Comparison of ENCODE assay signal across 8 mouse cellular contexts in the genomic region with DNA sequence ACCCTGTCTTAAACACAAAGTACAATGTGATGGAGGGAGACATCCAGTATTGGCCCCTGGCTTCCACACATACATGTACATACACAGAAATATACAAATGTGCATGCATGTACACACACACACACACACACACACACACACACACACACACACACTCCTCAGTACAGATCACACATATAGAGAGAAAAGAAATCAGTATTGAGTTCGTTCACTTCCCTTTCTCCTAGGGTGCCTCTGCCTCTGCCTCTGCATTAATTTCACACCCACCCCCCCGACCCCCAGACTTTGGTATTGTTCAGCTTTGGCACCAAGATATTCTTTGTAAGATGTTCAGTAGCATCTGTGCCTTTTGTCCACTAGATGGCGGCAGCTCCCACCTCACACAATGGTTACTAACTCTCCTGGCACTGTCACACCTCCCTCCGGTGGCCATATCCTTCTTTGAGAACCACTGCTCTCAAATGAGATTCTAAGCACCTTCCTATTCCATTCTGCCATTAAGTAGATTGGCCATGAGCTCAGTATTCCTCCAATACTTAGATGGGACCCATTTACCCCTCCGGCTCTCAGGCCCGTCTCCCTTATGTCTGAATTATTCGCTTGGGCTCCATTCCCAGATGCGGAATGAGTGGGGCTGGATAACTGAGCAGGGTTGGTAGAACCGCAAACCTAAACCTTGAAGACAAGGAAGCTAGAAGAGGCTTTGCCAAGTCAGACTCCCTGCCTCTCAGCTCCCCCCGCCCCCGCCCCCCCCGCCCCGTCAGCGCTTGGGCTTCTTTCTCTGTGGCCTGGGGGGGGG. TPM values are rescaled to one million over a fixed set of nuclear protein-coding genes. Genes with fewer than 3 reads are reported as not detected.
A peak's percentile ranks its signal among the peaks of the same experiment; 100 is the strongest.
DNase-seq lines count a peak whose midpoint lies in the region; ATAC-seq and TF ChIP-seq lines count a peak whose summit lies in the region.

No protein-coding gene starts in this region.

- H3K4me1 ChIP-seq in cortical plate, adult 2 months (ENCODE audit: control insufficient read depth, insufficient read depth, low read length), result no peaks in the 10 kb centered on the region

- peak; percentile 26 for DNase-seq in gastrocnemius, adult 2 months
- no peak for DNase-seq in gastrocnemius, adult 8-10 months (ENCODE audit: low spot score in 2 of 2)
- no peak for DNase-seq in Patski (ENCODE audit: low read depth, low spot score)
- DNase-seq in heart, postnatal 4 days, result peak; percentile 58
- peak; percentile 35 for DNase-seq in layer of hippocampus, adult 9-10 months (ENCODE audit: low spot score)
- peak; percentile 4 for DNase-seq in skeletal muscle tissue, adult 2 months (ENCODE audit: low read depth, low spot score)

- in situ Hi-C loops in Patski (cut with MboI; ENCODE audit: low pct_unique_long_range_greater_than_20kb), result no loop called here

- no peaks in the 10 kb centered on the region for H3K27me3 ChIP-seq in Patski

- ATAC-seq in Patski, result no peak
- peak; percentile 70 for ATAC-seq in megakaryocyte, adult 5-6 weeks (ENCODE audit: poor library complexity, severe bottlenecking)

- intact Hi-C loops in gastrocnemius, adult 2 months (cut with DNase I), result no loop called here

- TF ChIP-seq CTCF in gastrocnemius, adult 2 months (IDR thresholded peaks at IDR 0.05), result peak; percentile 66
- TF ChIP-seq CTCF in Patski (IDR thresholded peaks at IDR 0.05), result peak; percentile 91
- TF ChIP-seq CTCF in cortical plate, adult 2 months (IDR thresholded peaks at IDR 0.05; ENCODE audit: extremely low read depth, insufficient read depth, low read length), result peak; percentile 83

- TF ChIP-seq POLR2A in cortical plate, adult 2 months (IDR thresholded peaks at IDR 0.05; ENCODE audit: extremely low read depth, insufficient read depth, low read length), result no peak

- no peak overlapping the region for H3K27ac ChIP-seq in gastrocnemius, adult 2 months
- no peak overlapping the region for H3K27ac ChIP-seq in cortical plate, adult 2 months (ENCODE audit: insufficient read depth, low read length)

- H3K4me3 ChIP-seq in gastrocnemius, adult 2 months, result no peak overlapping the region
- no peak overlapping the region for H3K4me3 ChIP-seq in cortical plate, adult 2 months (ENCODE audit: insufficient read depth, low read length)

- CTCF ChIA-PET in Patski (lab: Charles Lee), result interaction anchor here (0.7 to 1.9 kb wide), 5 partner anchors 9 to 244 kb away, joined by 3 to 8 read pairs (median 3); no protein-coding TSS in a partner anchor

- POLR2A ChIA-PET in Patski (lab: Charles Lee), result no interaction called here

RNA-seq across cellular contexts. Expression of a gene that starts 47.2 kb away (rescaled TPM):
- under 1 TPM; 0.13 to 0.31 TPM for total RNA-seq in gastrocnemius, adult 2 months (2021)
- under 1 TPM; 0.13 to 0.31 (median 0.27) TPM for total RNA-seq in gastrocnemius, adult 8-10 months (2022)
- 1.6 TPM for polyA plus RNA-seq in Patski (2021)
- polyA plus RNA-seq in cortical plate, adult 2 months (2012; rRNA removed), result 9.5 and 10.0 TPM in 2 replicates
- 1 to 10 TPM in 1 of 2 experiments, under 1 TPM in 1; 0.67 to 1.0 TPM for total RNA-seq in heart, postnatal 4 days (2021)
- 2.3 and 3.1 TPM in 2 replicates for total RNA-seq in megakaryocyte, adult 5-6 weeks (2015)
- total RNA-seq in megakaryocyte, adult 5-6 weeks (2017), result 3.3 and 4.1 TPM in 2 replicates

Comparison
In these comparisons a context has a peak if more than half of its experiments do, and no peak if none do; other contexts are left out.
1. DNase-seq: peak in gastrocnemius, adult 2 months (single experiment), heart, postnatal 4 days (single experiment), layer of hippocampus, adult 9-10 months (single experiment) and skeletal muscle tissue, adult 2 months (single experiment); none in gastrocnemius, adult 8-10 months (0 of 2) and Patski (single experiment).
2. Peak in every context shown above with its lines, with median percentiles within 50 percentile points of each other: CTCF ChIP-seq.